Mouse (Mus musculus) liver, embryonic 11.5 days (tissue): Measurements from ENCODE around the gene Deaf1. TPM values are rescaled to one million over a fixed set of nuclear protein-coding genes. Genes with fewer than 3 reads are reported as not detected.

Experiments
- polyA plus RNA-seq: library from polyadenylated mRNA; unstranded; fragments of >200 nt; fragmentation: Nextera tagmentation; extraction: Ambion mirVana; gene quantifications from 2 replicates; pipeline ENCODE4 v1.2.1, GENCODE M21; 2014

The Deaf1 gene
- polyA plus RNA-seq, 1 experiment from 2014 or later: 54.0 TPM

Other genes with a start within 250 kb of the Deaf1 start
- 1.9 and 2.7 TPM in 2 replicates for gene Pkp3, start 249.5 kb downstream of the Deaf1 start, polyA plus RNA-seq
- 21.4 and 23.5 TPM in 2 replicates for gene Sigirr, start 227.1 kb downstream of the Deaf1 start, polyA plus RNA-seq
- 0.09 and 0.41 TPM in 2 replicates for gene Ano9, start 209.9 kb downstream of the Deaf1 start, polyA plus RNA-seq
- gene Ptdss2, start 205.3 kb downstream of the Deaf1 start, polyA plus RNA-seq: 134 and 147 TPM in 2 replicates
- 91.2 and 93.7 TPM in 2 replicates for gene Rnh1, start 154.8 kb downstream of the Deaf1 start, polyA plus RNA-seq
- 112 and 118 TPM in 2 replicates for gene Hras, start 133.7 kb downstream of the Deaf1 start, polyA plus RNA-seq
- gene Lrrc56, start 133.5 kb downstream of the Deaf1 start, polyA plus RNA-seq: 20.8 and 20.9 TPM in 2 replicates
- 1.8 and 2.6 TPM in 2 replicates for gene Lmntd2, start 113.6 kb downstream of the Deaf1 start, polyA plus RNA-seq
- gene Rassf7, start 111.8 kb downstream of the Deaf1 start, polyA plus RNA-seq: 35.1 TPM in 2 replicates
- gene Phrf1, start 98.9 kb downstream of the Deaf1 start, polyA plus RNA-seq: 70.9 and 81.0 TPM in 2 replicates
- gene Irf7, start 61.2 kb downstream of the Deaf1 start, polyA plus RNA-seq: 4.0 and 4.1 TPM in 2 replicates
- gene Cdhr5, start 50.9 kb downstream of the Deaf1 start, polyA plus RNA-seq: 0.44 and 0.53 TPM in 2 replicates
- 1.2 and 1.6 TPM in 2 replicates for gene Sct, start 48.6 kb downstream of the Deaf1 start, polyA plus RNA-seq
- gene Drd4, start 35.7 kb downstream of the Deaf1 start, polyA plus RNA-seq: 0.16 and 0.17 TPM in 2 replicates
- 22.2 and 27.4 TPM in 2 replicates for gene Tmem80, start within 50 bp of the Deaf1 start, polyA plus RNA-seq
- gene Eps8l2, start 11.2 kb upstream of the Deaf1 start, polyA plus RNA-seq: 5.4 and 7.7 TPM in 2 replicates
- gene Taldo1, start 64.5 kb upstream of the Deaf1 start, polyA plus RNA-seq: 442 and 472 TPM in 2 replicates
- gene Gatd1, start 86.4 kb upstream of the Deaf1 start, polyA plus RNA-seq: 35.0 and 41.6 TPM in 2 replicates
- gene Cend1, start 101.8 kb upstream of the Deaf1 start, polyA plus RNA-seq: 0.16 and 0.27 TPM in 2 replicates
- 36.9 and 39.4 TPM in 2 replicates for gene Slc25a22, start 110.2 kb upstream of the Deaf1 start, polyA plus RNA-seq
- gene Pidd1, start 116.3 kb upstream of the Deaf1 start, polyA plus RNA-seq: 22.5 and 22.7 TPM in 2 replicates
- gene Rplp2, start 119.7 kb upstream of the Deaf1 start, polyA plus RNA-seq: 1,652 and 1,836 TPM in 2 replicates
- gene Pnpla2, start 127.5 kb upstream of the Deaf1 start, polyA plus RNA-seq: 23.4 and 23.7 TPM in 2 replicates
- gene Cracr2b, start 133.4 kb upstream of the Deaf1 start, polyA plus RNA-seq: 4.3 and 7.2 TPM in 2 replicates
- gene Cd151, start 139.7 kb upstream of the Deaf1 start, polyA plus RNA-seq: 20.6 and 22.3 TPM in 2 replicates
- 95.3 and 104 TPM in 2 replicates for gene Polr2l, start 147.4 kb upstream of the Deaf1 start, polyA plus RNA-seq
- 77.9 and 78.2 TPM in 2 replicates for gene Tspan4, start 147.6 kb upstream of the Deaf1 start, polyA plus RNA-seq
- 39.2 and 48.1 TPM in 2 replicates for gene Chid1, start 212.2 kb upstream of the Deaf1 start, polyA plus RNA-seq
- 94.4 and 102 TPM in 2 replicates for gene Ap2a2, start 234.5 kb upstream of the Deaf1 start, polyA plus RNA-seq